Mouse (Mus musculus) heart, adult 2 months (tissue): ENCODE results near the gene Uxs1.

Experiments
- CTCF ChIP-seq: fragments of 200-600 bp; IDR thresholded peaks from 2 replicates; pipeline ENCODE4 v1.8.1; 2022; ENCODE audit warnings: antibody characterized with exemption, mild to moderate bottlenecking, moderate library complexity
- POLR2A ChIP-seq: fragments of 200-500 bp; IDR thresholded peaks from 2 replicates; pipeline ENCODE4 v1.6.1; 2011; ENCODE audit warnings: mild to moderate bottlenecking, low read depth, low read length, control low read depth; ENCODE audit not compliant: insufficient read depth

DNA sequence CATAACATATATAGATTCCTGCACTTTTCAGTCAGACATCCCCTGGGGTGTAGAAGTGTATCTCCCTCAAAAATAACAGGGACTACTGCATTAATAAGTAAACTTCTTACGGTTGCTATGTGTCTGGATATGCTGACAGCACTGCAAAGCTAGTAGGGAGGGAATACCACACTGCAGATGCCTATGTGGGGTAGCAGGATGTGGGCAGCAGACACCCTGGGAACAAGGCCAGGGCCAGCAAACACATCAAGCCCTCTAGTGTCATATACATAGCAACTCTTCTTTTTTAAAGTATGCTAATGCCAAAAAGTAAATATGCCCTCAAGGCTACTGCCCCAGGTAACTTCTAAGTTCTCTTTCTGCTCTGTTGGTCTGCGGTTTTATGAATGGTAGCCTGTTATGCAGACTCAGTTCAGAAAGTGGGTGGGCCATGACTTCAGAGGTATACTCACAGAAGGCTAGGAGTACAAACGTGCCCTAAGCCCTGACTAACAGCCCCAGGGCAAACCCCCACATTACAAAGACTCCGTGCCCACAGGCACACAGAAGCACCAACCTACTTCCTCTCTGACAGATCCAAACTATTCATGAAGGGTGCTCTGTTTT, 59.1 kb downstream of the Uxs1 start:
- TF ChIP-seq CTCF (no peak), POLR2A (no peak)
